In the genomic region with DNA sequence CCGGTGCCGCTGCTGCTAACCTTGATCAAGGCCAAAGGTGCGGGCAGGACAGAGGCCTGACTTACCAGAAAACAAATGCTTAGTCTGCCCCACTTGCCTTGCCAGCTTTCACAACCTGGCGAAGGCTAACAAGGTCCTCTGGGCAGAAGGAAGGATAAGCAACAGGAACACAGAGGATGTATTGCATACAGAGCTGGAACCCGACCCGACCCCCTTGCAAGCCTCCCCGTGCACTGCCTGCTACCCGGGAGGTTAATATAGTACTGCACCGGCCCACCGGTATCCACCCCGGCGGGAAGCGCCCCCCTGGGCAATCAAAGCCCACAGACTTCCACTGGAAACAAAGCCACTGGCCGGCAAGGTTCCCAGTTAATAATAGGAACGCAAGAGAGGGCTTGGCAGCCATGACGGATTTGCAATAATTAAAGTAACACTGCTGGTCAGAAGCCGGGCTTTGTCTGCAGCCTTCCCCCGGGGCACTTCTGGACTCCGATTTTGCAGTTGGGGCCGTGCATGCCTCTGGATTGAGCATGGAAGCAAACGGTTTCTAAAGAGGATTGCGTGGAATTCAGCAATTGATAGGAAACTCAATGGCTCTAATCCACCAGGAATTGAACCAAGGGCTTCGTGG, we compare ENCODE assay signal across 8 mouse cellular contexts. TPM values are rescaled to one million over a fixed set of nuclear protein-coding genes. Genes with fewer than 3 reads are reported as not detected.
A peak's percentile ranks its signal among the peaks of the same experiment; 100 is the strongest.
DNase-seq lines count a peak whose midpoint lies in the region; ATAC-seq lines count a peak whose summit lies in the region.

No protein-coding gene starts in this region.

- DNase-seq in left cerebral cortex, postnatal 4 days = peak; percentile 29
- DNase-seq in left cerebral cortex, postnatal 36 days (ENCODE audit: low spot score in 2 of 2) = no peak
- DNase-seq in forebrain, embryonic 10.5 days (ENCODE audit: extremely low spot score, low spot score) = peak; percentile 61
- DNase-seq in midbrain, embryonic 11.5 days (ENCODE audit: low spot score, missing footprints) = peak; percentile 94
- DNase-seq in cerebellum, postnatal 25 days = no peak
- no peak for DNase-seq in lung, postnatal 14 days
- DNase-seq in frontal cortex, postnatal 14 days (ENCODE audit: low spot score in 2 of 2) = no peak

- WGBS in forebrain, embryonic 10.5 days = 7% methylated on average over 23 of the region's 23 CpGs
- 8% methylated on average over 23 of the region's 23 CpGs for whole genome bisulfite sequencing in hindbrain, embryonic 13.5 days
- WGBS in midbrain, embryonic 11.5 days = 4% methylated on average over 23 of the region's 23 CpGs

- H3K9ac ChIP-seq in hindbrain, embryonic 13.5 days = peak overlapping the region; percentile 53; the same call in 1 of the 2 replicates
- H3K9ac ChIP-seq in midbrain, embryonic 11.5 days (ENCODE audit: low read length) = peak overlapping the region; percentile 52

- H3K4me3 ChIP-seq in forebrain, embryonic 10.5 days = peak overlapping the region; percentile 42
- peak overlapping the region; percentile 19; the same call in 1 of the 2 replicates for H3K4me3 ChIP-seq in hindbrain, embryonic 13.5 days
- peak overlapping the region; percentile 13; the same call in 1 of the 2 replicates for H3K4me3 ChIP-seq in midbrain, embryonic 11.5 days (ENCODE audit: low read depth, low read length)

- H3K4me2 ChIP-seq in hindbrain, embryonic 13.5 days = peak overlapping the region; percentile 51
- H3K4me2 ChIP-seq in midbrain, embryonic 11.5 days = peak overlapping the region; percentile 39

- H3K27ac ChIP-seq in forebrain, embryonic 10.5 days = peak overlapping the region; percentile 84
- H3K27ac ChIP-seq in hindbrain, embryonic 13.5 days = peak overlapping the region; percentile 40; the same call in 1 of the 2 replicates
- peak overlapping the region; percentile 61 for H3K27ac ChIP-seq in midbrain, embryonic 11.5 days (ENCODE audit: low read depth, low read length)

- peaks cover 32% of the 10 kb centered on the region for H3K27me3 ChIP-seq in forebrain, embryonic 10.5 days (ENCODE audit: poor library complexity, severe bottlenecking)
- peaks cover 18% of the 10 kb centered on the region for H3K27me3 ChIP-seq in hindbrain, embryonic 13.5 days
- H3K27me3 ChIP-seq in midbrain, embryonic 11.5 days (ENCODE audit: control insufficient read depth, insufficient read depth, low read length) = peaks cover 3% of the 10 kb centered on the region

- H3K4me1 ChIP-seq in forebrain, embryonic 10.5 days = peaks cover 28% of the 10 kb centered on the region
- H3K4me1 ChIP-seq in hindbrain, embryonic 13.5 days (replicated peaks) = peaks cover 17% of the 10 kb centered on the region
- peaks cover 18% of the 10 kb centered on the region for H3K4me1 ChIP-seq in midbrain, embryonic 11.5 days (ENCODE audit: control insufficient read depth, insufficient read depth, low read length)

- intact Hi-C loops in left cerebral cortex, postnatal 4 days (cut with DNase I) = no loop called here
- intact Hi-C loops in left cerebral cortex, postnatal 36 days (cut with DNase I) = no loop called here

- H3K36me3 ChIP-seq in forebrain, embryonic 10.5 days (replicated peaks) = no peaks in the 10 kb centered on the region
- H3K36me3 ChIP-seq in hindbrain, embryonic 13.5 days = no peaks in the 10 kb centered on the region
- H3K36me3 ChIP-seq in midbrain, embryonic 11.5 days (ENCODE audit: control insufficient read depth, insufficient read depth, low read length) = no peaks in the 10 kb centered on the region

- 0 out of 2 replicates have a peak, but pooled peaks have one; percentile 32 for ATAC-seq in hindbrain, embryonic 13.5 days (ENCODE audit: low FRiP score)
- ATAC-seq in midbrain, embryonic 11.5 days (ENCODE audit: low FRiP score) = peak; percentile 81

- no peaks in the 10 kb centered on the region; the same call in 1 of the 2 replicates for H3K9me3 ChIP-seq in forebrain, embryonic 10.5 days
- no peaks in the 10 kb centered on the region for H3K9me3 ChIP-seq in hindbrain, embryonic 13.5 days
- H3K9me3 ChIP-seq in midbrain, embryonic 11.5 days (ENCODE audit: control insufficient read depth, low read length) = no peaks in the 10 kb centered on the region

RNA-seq across cellular contexts. Expression of gene Kank1, which starts 28.9 kb away (rescaled TPM):
- 10 to 100 TPM; 10.7 to 13.4 TPM for total RNA-seq in left cerebral cortex, postnatal 4 days (2021)
- 10 to 100 TPM; 17.5 to 17.9 TPM for total RNA-seq in left cerebral cortex, postnatal 36 days (2021)
- polyA plus RNA-seq in forebrain, embryonic 10.5 days (2016; fragmentation: Nextera tagmentation; extraction: Ambion mirVana) = 19.3 and 19.6 TPM in 2 replicates
- 9.2 and 10.2 TPM in 2 replicates for polyA plus RNA-seq in hindbrain, embryonic 13.5 days (2015; fragmentation: Nextera tagmentation; extraction: Ambion mirVana)
- 12.9 and 13.3 TPM in 2 replicates for polyA plus RNA-seq in midbrain, embryonic 11.5 days (2014; fragmentation: Nextera tagmentation; extraction: Ambion mirVana)

Comparison
In these comparisons a context has a peak if more than half of its experiments do, and no peak if none do; other contexts are left out.
1. DNase-seq: peak in left cerebral cortex, postnatal 4 days (single experiment), forebrain, embryonic 10.5 days (single experiment) and midbrain, embryonic 11.5 days (single experiment); none in left cerebral cortex, postnatal 36 days (0 of 2), cerebellum, postnatal 25 days (0 of 2), lung, postnatal 14 days (single experiment) and frontal cortex, postnatal 14 days (0 of 2).
2. Peak in every context shown above with its lines, with median percentiles within 50 percentile points of each other: H3K27ac ChIP-seq and H3K4me3 ChIP-seq.